Mouse (Mus musculus): ENCODE measurements around the gene Gm21972.

Gm21972 gene

DNA sequence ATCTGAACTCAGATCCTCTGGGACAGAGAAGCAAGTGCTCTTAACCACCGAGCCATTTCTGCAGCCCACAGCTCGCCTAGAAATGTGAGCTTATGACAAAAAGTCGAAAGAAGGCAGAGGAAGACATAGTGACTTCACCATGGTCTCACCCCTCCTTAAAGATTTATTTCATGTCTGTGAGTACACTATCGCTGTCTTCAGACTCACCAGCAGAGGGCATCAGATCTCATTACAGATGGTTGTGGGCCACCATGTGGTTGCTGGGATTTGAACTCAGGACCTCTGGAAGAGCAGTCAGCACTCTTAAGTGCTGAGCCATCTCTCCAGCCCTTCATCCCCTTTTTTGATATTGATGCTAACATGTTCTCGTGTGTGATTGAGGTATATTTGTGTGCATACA, 41.2 kb downstream of the Gm21972 start:
- DNase-seq, result no peak

DNA sequence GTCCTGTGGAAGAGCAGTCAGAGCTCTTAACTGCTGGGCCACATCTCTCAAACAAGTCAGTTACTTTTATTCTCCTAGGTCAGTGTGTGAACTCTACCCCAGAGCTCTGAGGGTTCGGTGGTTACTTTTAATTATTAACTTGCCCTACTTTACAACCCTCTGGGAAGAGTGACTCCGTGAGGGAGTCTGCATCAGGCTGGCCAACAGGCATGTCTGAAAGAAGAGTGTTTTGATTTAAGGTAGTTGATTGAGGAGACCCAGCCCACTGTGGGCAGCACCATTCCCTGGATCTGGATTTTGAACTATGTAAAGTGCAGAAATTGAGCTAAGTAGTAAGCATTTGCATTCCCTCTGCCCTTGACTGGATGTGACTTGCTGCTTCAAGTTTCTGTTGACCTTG, 42.6 kb downstream of the Gm21972 start:
- DNase-seq, result peak; percentile 64

DNA sequence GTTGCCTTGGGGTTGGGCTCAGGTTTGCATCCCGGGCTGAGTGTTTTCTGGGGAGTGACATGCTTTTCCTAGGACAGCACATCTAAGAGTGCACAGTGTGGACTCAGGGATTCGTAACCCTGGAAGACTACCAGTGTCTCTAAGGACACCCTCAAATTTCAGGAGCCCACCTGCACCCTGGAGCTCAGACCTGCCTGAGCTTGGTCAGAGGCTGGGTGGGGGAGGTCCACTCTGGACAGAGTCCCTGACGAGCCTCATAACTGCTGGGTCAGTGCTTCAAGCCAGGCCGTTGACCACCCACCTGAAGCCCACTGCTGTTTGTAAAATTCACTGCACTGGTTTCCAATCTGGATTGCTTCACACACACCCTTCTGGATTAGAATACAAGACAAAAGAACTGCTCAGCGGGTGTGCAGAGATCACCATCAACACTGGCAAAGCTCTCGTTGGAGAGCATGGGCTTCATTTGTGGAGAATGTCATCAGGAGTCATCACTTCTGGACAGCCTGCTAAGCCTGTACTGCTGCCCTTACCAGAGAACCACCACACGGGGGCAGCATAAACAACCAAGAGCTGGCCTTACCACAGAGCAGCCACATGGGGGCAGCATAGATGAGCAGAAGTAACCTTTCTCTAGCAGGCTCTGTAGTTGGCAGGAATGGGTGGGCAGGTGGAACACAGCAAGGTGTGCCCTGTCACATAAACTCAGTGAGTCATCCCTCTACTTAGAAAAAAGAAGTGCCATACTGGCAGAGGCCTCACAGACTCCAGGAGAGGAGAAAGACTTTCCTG, 45.2 kb downstream of the Gm21972 start:
- peak; percentile 78 for DNase-seq

DNA sequence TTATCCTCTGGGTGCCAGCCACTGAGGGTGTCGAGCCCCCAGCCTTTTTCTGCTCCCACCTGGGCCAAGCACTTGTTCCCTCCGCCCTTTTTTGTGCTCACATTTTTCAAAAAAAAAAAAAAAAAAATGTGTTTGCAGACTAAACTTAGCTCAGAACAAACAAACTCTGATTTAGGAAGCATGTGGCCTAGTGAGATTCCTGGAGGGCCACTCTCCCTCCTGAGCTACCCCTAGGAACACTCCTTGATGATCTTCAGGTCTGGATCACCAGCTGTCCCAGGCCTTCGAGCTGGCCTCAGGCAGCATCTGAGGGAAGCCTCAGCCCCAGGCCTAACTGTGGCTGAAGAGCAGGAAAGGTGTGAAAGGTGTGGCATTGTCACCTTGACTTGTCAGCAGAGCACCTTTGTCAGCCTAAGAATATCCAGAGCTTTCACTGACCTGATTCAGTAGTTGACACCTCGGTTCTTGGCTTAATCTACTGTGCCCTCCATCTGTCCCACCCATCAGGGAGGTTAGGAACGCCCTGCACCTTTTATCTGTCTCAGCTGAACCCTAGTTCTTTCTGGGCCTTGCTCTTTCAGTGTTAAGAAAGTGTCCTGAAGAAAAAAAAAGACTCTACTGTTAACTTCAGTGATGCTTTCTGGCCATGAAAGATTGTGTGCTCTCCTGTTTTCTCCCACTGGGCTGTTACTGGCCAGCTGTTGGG, 48.7 kb downstream of the Gm21972 start:
- DNase-seq, result no peak

DNA sequence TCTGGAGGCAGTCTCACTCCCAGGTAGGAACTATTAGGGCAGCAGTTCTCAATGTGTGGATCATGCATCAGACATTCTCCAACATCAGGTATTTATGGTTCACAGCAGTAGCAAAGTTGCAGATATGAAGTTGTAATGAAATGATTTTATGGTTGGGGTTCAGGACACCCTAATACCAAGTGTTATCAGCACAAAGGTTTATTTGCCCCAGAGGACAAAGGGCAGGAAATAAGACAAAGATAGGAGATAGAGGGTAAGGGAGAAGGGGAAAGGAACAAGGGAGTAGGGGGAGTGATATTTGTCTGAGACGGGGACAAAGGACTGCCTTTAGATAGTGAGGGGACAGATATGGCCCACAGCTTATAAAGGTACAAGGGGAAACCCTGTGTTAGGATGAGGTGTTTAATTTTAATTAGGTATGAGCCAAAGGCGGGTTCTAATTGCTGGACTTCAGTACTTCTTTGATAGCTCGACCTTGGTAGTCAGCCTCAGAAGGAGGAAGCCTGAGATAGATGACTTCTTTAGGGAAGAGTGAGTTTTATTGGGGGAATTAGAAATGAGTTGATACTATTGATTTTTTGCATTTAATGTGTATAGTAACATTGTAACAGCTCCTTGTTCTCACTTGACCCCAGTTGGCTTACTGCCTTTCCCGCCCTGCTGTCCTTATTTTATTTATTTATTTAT, 50.3 kb downstream of the Gm21972 start:
- no peak for DNase-seq

- no peak for DNase-seq
Measured at GRCm38 (mm10) chr1:86186762-86187161, 53.3 kb downstream of the Gm21972 start.

GRCm38 (mm10) chr1:86187856-86188255, 54.4 kb downstream of the Gm21972 start:
- no peak for DNase-seq

- no peak for DNase-seq
Measured at GRCm38 (mm10) chr1:86188271-86188670, 54.8 kb downstream of the Gm21972 start.

GRCm38 (mm10) chr1:86189034-86189702, 55.7 kb downstream of the Gm21972 start:
- DNase-seq, result no peak

- no peak for DNase-seq
Measured at GRCm38 (mm10) chr1:86190843-86191242, 57.4 kb downstream of the Gm21972 start.

DNA sequence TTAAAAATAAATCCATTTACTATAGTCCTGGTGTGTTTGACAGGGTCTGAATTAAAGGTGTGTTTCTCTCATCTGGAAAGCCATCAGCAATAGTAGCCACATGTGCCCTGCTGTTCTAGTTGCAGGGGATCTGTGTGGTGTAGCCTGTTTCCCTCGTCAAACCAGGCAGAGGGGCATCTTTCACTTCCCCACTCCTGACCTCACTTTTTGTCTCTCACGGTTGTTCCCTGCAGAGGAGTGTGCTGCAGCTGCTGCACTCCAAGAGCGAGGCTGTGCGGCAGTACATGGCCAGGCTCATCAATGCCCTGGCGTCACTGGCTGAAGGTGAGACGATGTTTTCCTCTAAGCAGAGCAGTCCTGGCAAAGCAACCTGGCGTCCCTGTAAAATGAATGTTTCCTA, 60.6 kb downstream of the Gm21972 start:
- DNase-seq, result no peak

DNA sequence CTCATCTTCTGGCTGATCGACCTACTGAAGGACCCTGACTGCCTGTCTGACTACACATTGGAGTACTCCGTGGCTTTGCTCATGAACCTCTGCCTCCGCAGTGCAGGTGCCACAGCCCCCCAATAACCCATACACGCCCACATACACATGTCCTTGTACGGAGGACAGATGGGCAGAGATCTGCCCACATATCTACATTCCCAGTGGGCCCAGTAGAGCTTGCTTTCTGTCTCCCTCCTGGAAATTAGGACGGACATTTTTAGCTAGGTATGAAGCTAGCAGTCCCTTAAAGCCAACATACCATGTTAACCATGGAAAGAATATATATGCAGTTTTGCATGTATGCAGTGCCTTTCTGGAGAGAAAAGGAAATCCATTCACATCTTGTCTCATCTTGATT, 64.8 kb downstream of the Gm21972 start:
- DNase-seq, result no peak

DNA sequence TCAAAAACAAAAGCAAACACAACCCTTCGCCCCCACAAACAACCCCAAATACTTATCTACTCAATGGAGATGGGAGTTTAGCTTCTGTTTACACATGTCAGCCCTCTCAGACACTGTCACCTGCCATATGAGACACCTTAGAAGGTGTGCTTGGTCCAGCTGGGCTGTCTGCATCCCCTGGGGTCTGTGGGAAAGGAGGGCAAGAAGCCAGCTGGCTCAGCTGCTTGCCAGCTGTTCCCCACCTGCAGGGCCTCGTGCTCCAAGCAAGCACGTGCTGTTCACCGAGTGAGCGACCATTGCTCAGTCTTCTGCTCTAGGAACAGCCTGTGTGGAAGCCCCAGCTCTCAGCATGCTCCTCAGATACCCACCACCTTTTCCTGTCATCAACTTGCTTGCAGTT, 65.6 kb downstream of the Gm21972 start:
- no peak for DNase-seq

DNA sequence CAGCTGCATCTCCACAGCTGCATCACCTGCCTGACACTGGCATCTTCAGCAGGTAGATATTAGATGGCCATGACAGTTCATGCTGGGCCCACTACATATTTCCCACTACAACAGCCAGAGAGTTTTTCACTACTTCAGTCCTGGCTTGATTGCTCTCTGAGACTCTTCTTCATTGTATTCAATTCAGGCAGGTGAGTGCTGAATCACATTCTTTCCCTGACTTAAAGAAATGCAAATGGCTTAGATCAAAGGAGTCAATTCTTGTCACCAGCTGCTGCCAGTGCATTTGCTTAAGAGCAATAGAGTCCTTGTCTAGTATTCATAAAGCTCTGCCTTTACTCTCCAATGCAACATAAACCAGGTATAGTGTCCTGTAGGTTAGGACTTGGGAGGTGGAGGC, 67.9 kb downstream of the Gm21972 start:
- DNase-seq, result no peak

GRCm38 (mm10) chr1:86202617-86203219, 69.3 kb downstream of the Gm21972 start:
- DNase-seq, result no peak

GRCm38 (mm10) chr1:86210676-86211075, 77.2 kb downstream of the Gm21972 start:
- DNase-seq, result no peak

DNA sequence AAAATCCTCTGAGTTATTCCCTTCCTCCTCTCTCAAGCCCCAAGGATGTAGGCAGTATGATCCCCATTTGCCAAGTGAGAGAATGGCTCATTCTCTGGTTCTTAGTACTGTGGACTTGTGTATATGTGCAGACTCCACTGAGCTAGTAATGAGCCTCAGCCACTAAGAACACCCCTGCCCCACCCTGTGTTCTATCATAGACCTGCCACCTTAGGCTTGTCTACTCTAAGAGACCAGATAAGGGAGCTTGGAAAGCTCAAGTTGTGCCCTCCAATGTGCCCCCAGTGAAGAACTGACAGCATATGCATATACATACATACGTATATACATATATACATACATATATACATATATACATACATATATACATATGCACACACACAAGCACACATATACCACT, 78.1 kb downstream of the Gm21972 start:
- DNase-seq, result no peak
